Mouse (Mus musculus) kidney, embryonic 16.5 days (tissue): ENCODE measurements around the gene Reln. TPM values are rescaled to one million over a fixed set of nuclear protein-coding genes. Genes with fewer than 3 reads are reported as not detected.

ENCODE experiments used
- ATAC-seq: fragments of 200-750 bp; cut with Nextera tagmentation; 2 replicates; pipeline ENCODE4 v1.8.0; 2017; ENCODE audit warnings: moderate TSS enrichment; ENCODE audit not compliant: low FRiP score, low TSS enrichment
- H3K27ac ChIP-seq: fragments of 300-500 bp; sonication (generic); 2 replicates; pipeline ENCODE4 v1.5.1; 2014; ENCODE audit warnings: low read length
- H3K27me3 ChIP-seq: fragments of 300-500 bp; sonication (generic); 2 replicates; pipeline ENCODE4 v1.6.1; 2014; ENCODE audit warnings: low read length, control low read depth, mixed read lengths; ENCODE audit not compliant: insufficient read depth
- H3K36me3 ChIP-seq: fragments of 300-500 bp; sonication (generic); 2 replicates; pipeline ENCODE4 v1.6.1; 2014; ENCODE audit warnings: low read length, control low read depth, mixed read lengths; ENCODE audit not compliant: insufficient read depth
- H3K4me1 ChIP-seq: fragments of 300-500 bp; sonication (generic); 2 replicates; pipeline ENCODE4 v1.6.1; 2014; ENCODE audit warnings: low read length, control low read depth, mixed read lengths; ENCODE audit not compliant: insufficient read depth
- H3K4me2 ChIP-seq: fragments of 300-500 bp; sonication (generic); replicated peaks from 2 replicates; pipeline ENCODE4 v1.6.1; 2014; ENCODE audit warnings: low read depth, low read length
- H3K4me3 ChIP-seq: fragments of 300-500 bp; sonication (generic); 2 replicates; pipeline ENCODE4 v1.5.1; 2014; ENCODE audit warnings: mild to moderate bottlenecking, low read length
- H3K9ac ChIP-seq: fragments of 300-500 bp; sonication (generic); replicated peaks from 2 replicates; pipeline ENCODE4 v1.6.1; 2014; ENCODE audit warnings: low read length
- H3K9me3 ChIP-seq: fragments of 300-500 bp; sonication (generic); 2 replicates; pipeline ENCODE4 v1.6.1; 2016; ENCODE audit warnings: low read length, control low read depth
- WGBS: fragments of 180-500 bp; shearing (Covaris S2); extraction: QIAGEN DNeasy Blood & Tissue Kit; methylation state at CpG from one replicate; pipeline ENCODE4 v1.1.7; 2014; 5-methylcytosine and 5-hydroxymethylcytosine counted together
- polyA plus RNA-seq: library from polyadenylated mRNA; unstranded; fragments of >200 nt; fragmentation: Nextera tagmentation; extraction: Ambion mirVana; gene quantifications from 2 replicates; pipeline ENCODE4 v1.2.1, GENCODE M21; 2015

Gene Reln
- polyA plus RNA-seq, 1 experiment from 2014 or later: 15.9 TPM

DNA sequence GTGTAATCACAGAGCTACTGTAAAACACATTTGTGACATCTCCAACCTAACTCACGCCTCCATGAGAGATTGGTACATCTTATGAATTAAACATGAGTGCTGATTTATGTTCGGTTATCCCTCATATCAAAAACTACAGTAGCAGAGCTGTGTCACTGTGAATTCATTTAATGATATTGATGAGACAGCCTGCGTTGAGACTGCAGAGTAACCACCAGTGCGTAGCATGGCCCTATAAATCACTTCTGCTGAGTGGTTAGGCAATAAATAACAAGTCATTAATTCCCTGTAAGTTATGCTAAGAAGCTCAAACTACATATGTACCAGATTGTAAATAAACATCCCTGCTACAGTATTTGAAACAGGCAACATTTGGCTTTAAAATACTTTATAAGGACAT lies 148.0 kb downstream of the Reln start:
- Histone ChIP-seq H3K4me2 (no peak overlapping the region), H3K27ac (no peak overlapping the region), H3K4me1 (peaks cover 13% of the 10 kb centered on the region), H3K36me3 (no peaks in the 10 kb centered on the region), H3K9me3 (no peaks in the 10 kb centered on the region), H3K4me3 (no peak overlapping the region), H3K27me3 (no peaks in the 10 kb centered on the region), H3K9ac (no peak overlapping the region)
- no peak for ATAC-seq
- 21% methylated on average over 4 of the region's 4 CpGs for WGBS

DNA sequence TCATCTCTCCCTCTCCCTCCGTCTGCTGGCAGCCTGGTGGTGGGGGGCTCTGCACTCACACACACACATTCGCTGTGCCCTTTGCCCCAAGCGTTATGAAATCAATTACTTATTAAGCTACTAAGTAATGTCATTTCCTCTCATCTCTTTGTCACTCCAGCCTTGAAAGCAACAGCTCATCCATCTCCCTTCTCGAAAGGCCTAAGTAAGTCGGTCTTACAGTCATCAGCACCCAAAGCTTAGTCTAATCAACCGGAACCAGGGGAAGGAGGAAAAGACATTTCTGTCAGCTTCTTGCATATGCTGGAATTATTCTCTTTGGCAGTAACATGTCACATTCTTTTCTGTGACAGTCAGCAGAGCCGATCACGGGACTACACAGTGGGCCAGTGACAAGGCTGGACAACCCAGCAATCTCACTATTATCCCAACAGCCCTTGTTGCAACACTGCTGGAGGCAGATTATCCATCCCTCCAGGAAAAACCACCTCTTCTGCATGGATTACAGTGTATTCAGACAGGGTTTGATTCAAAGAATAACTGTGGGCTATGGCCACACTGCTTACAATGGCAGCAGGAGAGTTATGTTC lies 149.1 kb downstream of the Reln start:
- no peak overlapping the region for H3K4me2 ChIP-seq
- WGBS: 79% methylated on average over 8 of the region's 8 CpGs
- H3K27ac ChIP-seq: no peak overlapping the region
- no peak overlapping the region for H3K4me3 ChIP-seq
- no peaks in the 10 kb centered on the region for H3K9me3 ChIP-seq
- H3K27me3 ChIP-seq: no peaks in the 10 kb centered on the region
- peaks cover 13% of the 10 kb centered on the region for H3K4me1 ChIP-seq
- H3K36me3 ChIP-seq: no peaks in the 10 kb centered on the region
- ATAC-seq: no peak
- no peak overlapping the region for H3K9ac ChIP-seq

DNA sequence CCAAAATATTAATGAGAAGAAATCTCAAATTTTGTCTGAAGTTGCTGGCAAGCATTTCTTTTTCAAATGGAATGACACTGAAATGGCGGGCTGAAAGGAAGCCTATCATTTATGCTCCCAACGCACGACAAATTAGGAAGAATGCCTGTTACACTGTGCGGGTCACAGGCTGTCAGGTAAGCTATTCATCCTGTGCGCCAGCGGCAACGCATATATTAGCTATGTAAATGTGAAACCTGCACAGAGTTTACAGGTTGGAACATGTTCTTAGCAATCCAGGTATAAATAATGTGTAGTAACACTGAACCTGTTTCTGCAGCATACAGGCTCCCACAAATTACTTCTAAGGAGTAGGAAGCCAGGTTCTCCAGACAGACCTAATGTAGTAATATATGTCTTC lies 152.7 kb downstream of the Reln start:
- Histone ChIP-seq H3K4me1 (peaks cover 10% of the 10 kb centered on the region; the same call in 1 of the 2 replicates), H3K9ac (no peak overlapping the region), H3K9me3 (no peaks in the 10 kb centered on the region), H3K36me3 (no peaks in the 10 kb centered on the region), H3K4me3 (no peak overlapping the region), H3K27ac (no peak overlapping the region), H3K4me2 (no peak overlapping the region), H3K27me3 (no peaks in the 10 kb centered on the region)
- ATAC-seq: no peak
- WGBS: 56% methylated on average over 7 of the region's 7 CpGs

DNA sequence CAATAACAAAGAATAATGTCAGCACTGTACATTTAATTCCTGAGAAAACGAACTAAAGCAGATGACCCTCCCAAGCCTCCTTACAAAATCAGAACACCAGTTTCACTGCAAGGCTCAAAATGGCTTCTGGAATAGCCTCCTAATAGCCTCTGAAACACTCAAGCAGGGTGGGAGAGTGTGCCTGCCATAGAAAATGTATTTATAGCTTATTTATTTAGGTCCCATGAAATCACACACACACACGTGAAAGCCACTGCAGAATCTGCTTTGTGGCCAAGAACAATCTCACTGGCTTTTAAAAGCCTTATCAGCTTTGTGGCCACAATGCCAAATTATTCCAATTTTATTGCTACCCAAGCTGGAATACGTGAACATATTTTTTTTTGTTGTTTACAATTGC lies 154.2 kb downstream of the Reln start:
- H3K9ac ChIP-seq: no peak overlapping the region
- no peaks in the 10 kb centered on the region for H3K9me3 ChIP-seq
- ATAC-seq: no peak
- H3K36me3 ChIP-seq: no peaks in the 10 kb centered on the region
- WGBS: 75% methylated on average over 3 of the region's 3 CpGs
- no peak overlapping the region for H3K27ac ChIP-seq
- H3K4me3 ChIP-seq: no peak overlapping the region
- no peaks in the 10 kb centered on the region for H3K4me1 ChIP-seq
- no peak overlapping the region for H3K4me2 ChIP-seq
- H3K27me3 ChIP-seq: no peaks in the 10 kb centered on the region

- H3K36me3 ChIP-seq: no peaks in the 10 kb centered on the region
- H3K4me1 ChIP-seq: no peaks in the 10 kb centered on the region
- no peak overlapping the region for H3K4me2 ChIP-seq
- no peaks in the 10 kb centered on the region for H3K27me3 ChIP-seq
- H3K4me3 ChIP-seq: no peak overlapping the region
- 55% methylated on average over 3 of the region's 3 CpGs for WGBS
- no peaks in the 10 kb centered on the region for H3K9me3 ChIP-seq
- no peak overlapping the region for H3K27ac ChIP-seq
- no peak for ATAC-seq
- H3K9ac ChIP-seq: no peak overlapping the region
Observed at GRCm38 (mm10) chr5:22187599-22187998, 156.9 kb downstream of the Reln start.

- 84% methylated on average over 5 of the region's 5 CpGs for WGBS
- Histone ChIP-seq H3K27me3 (no peaks in the 10 kb centered on the region), H3K4me3 (no peak overlapping the region), H3K27ac (no peak overlapping the region), H3K9ac (no peak overlapping the region), H3K36me3 (no peaks in the 10 kb centered on the region), H3K4me2 (no peak overlapping the region), H3K4me1 (no peaks in the 10 kb centered on the region), H3K9me3 (no peaks in the 10 kb centered on the region)
- ATAC-seq: no peak
Observed at GRCm38 (mm10) chr5:22176480-22176879, 168.0 kb downstream of the Reln start.

- H3K9me3 ChIP-seq: no peaks in the 10 kb centered on the region
- H3K4me1 ChIP-seq: no peaks in the 10 kb centered on the region
- H3K4me2 ChIP-seq: no peak overlapping the region
- no peak overlapping the region for H3K9ac ChIP-seq
- no peaks in the 10 kb centered on the region for H3K36me3 ChIP-seq
- no peak for ATAC-seq
- no peaks in the 10 kb centered on the region for H3K27me3 ChIP-seq
- H3K27ac ChIP-seq: no peak overlapping the region
- H3K4me3 ChIP-seq: no peak overlapping the region
- 79% methylated on average over 5 of the region's 5 CpGs for WGBS
Observed at GRCm38 (mm10) chr5:22171336-22171735, 173.2 kb downstream of the Reln start.

- H3K9ac ChIP-seq: no peak overlapping the region
- peak; percentile 69; the same call in 1 of the 2 replicates for ATAC-seq
- WGBS: 42% methylated on average over 10 of the region's 10 CpGs
- no peak overlapping the region for H3K4me3 ChIP-seq
- H3K36me3 ChIP-seq: no peaks in the 10 kb centered on the region
- H3K9me3 ChIP-seq: no peaks in the 10 kb centered on the region
- H3K4me1 ChIP-seq: peaks cover 6% of the 10 kb centered on the region; the same call in 1 of the 2 replicates
- H3K27me3 ChIP-seq: no peaks in the 10 kb centered on the region
- no peak overlapping the region for H3K4me2 ChIP-seq
- no peak overlapping the region for H3K27ac ChIP-seq
Observed at GRCm38 (mm10) chr5:22164060-22164934, 180.2 kb downstream of the Reln start.

DNA sequence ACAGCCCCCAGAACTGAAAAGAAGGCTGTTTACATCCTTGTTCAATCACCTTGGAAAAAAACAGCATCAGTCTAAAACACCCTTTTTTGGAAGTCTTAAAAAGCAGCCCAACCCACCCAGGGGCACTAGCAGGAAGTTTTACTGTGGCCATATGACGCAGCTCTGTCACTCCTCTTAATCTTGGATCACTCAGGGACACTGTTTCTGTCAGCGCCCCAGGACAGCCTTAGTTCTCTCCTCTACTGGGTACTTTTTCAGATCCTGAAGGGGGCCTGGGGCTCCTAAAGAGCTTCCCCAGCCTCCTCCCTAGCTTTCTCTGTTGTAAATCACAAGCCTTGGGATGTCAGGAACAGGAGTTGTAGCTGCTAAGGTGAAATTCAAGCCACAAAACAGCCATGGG lies 183.6 kb downstream of the Reln start:
- peaks cover 6% of the 10 kb centered on the region; the same call in 1 of the 2 replicates for H3K4me1 ChIP-seq
- no peaks in the 10 kb centered on the region for H3K36me3 ChIP-seq
- H3K27me3 ChIP-seq: no peaks in the 10 kb centered on the region
- no peak overlapping the region for H3K9ac ChIP-seq
- H3K9me3 ChIP-seq: no peaks in the 10 kb centered on the region
- peak; percentile 66; the same call in 1 of the 2 replicates for ATAC-seq
- 12% methylated on average over 2 of the region's 2 CpGs for WGBS
- H3K4me3 ChIP-seq: no peak overlapping the region
- H3K27ac ChIP-seq: peak overlapping the region; percentile 4; the same call in 1 of the 2 replicates
- H3K4me2 ChIP-seq: no peak overlapping the region

- ATAC-seq: no peak
- Histone ChIP-seq H3K4me2 (no peak overlapping the region), H3K27ac (no peak overlapping the region), H3K27me3 (no peaks in the 10 kb centered on the region), H3K4me3 (no peak overlapping the region), H3K9me3 (no peaks in the 10 kb centered on the region), H3K4me1 (no peaks in the 10 kb centered on the region), H3K9ac (no peak overlapping the region), H3K36me3 (no peaks in the 10 kb centered on the region)
- WGBS: 88% methylated on average over 11 of the region's 11 CpGs
Observed at GRCm38 (mm10) chr5:22158754-22159153, 185.7 kb downstream of the Reln start.
